Mouse (Mus musculus): Measurements from ENCODE around the gene Cnnm3.

Gene Cnnm3

DNA sequence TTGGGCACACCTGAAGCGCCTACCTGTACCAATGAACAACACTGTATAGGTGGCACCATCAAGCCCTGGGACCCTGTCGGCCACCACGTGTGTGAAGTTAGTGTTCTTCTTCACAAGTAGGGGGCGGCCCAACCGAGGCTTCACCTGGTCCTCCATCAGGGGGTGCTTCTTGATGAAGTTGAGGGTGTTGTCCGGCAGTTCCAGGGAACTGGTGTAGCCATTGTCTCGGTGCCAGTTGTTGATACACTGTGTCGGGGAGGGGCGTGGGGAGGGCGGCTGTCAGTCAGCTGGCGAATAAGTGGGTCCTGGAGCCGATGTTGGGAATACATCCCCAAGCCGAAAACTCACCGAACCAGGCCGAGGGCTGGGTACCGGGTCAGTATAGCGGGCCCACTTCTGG is 40.2 kb downstream of the Cnnm3 start:
- DNase-seq (ENCODE audit: low read depth, low spot score), result no peak
- H3K27me3 ChIP-seq (ENCODE audit: control insufficient read depth, insufficient read depth, low read length, poor library complexity, severe bottlenecking), result no peaks in the 10 kb centered on the region
- H3K36me3 ChIP-seq (ENCODE audit: control insufficient read depth, insufficient read depth, low read length, poor library complexity, severe bottlenecking), result no peaks in the 10 kb centered on the region

DNA sequence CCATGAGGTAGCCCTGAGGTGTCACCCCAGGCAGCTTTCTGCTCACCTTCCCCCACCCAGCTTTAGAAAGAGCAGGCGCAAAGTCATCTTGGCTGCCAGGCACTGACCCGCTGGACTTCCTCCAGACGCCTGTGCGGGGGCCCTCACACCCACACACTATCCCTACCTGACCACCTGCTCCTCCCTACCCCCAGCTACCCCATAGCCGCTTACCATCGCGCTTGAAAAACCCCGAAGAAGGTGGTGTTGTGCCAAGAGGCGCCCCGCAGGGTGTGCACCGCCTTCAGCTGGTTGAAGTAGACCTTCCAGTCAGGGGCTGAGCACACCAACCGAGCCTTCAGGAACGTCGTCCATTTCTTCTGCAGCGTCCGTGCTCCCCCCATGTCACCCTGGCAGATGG is 40.8 kb downstream of the Cnnm3 start:
- no peaks in the 10 kb centered on the region for H3K36me3 ChIP-seq (ENCODE audit: control insufficient read depth, insufficient read depth, low read length, poor library complexity, severe bottlenecking)
- no peak for DNase-seq (ENCODE audit: low read depth, low spot score)
- peaks cover 2% of the 10 kb centered on the region; the same call in 1 of the 2 replicates for H3K27me3 ChIP-seq (ENCODE audit: control insufficient read depth, insufficient read depth, low read length, poor library complexity, severe bottlenecking)

DNA sequence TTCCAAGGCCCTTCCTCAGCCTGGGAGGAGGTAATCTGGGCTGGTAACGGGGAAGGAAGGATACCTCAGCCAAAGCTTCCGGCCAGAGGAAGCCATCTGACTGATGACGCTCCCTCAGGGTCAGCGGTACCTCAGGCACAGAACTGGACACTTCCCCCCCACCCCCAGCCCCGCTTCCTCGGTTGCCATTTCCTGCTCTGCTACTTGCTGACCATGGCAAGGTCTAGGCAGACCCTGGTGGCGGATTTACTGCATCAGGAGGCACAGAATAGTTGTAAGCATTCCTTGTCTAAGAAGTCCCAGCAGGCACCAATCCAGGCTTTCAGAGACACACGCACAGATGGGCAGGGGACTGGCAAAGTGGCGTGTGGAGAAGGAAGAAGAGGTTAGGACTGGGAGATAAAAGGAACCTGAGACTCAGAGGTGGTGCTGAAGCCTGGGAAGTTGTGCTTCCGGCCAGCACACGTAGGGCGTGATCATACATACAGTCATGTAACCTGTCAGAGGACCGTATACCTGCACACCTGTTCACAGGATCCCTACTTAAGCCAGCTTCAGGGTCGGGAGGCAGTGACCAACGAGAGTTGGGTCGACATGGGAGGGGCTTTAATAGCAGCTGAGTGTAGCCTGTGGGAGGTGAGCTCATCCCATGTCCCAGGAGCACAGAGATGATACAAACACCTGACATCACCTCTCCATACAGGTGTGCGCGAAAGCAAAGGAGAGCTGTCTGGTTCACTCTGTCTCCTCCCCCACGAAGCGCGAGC is 43.1 kb downstream of the Cnnm3 start:
- Histone ChIP-seq H3K36me3 (ENCODE audit: control insufficient read depth, insufficient read depth, low read length, poor library complexity, severe bottlenecking) (no peaks in the 10 kb centered on the region), H3K27me3 (ENCODE audit: control insufficient read depth, insufficient read depth, low read length, poor library complexity, severe bottlenecking) (peaks cover 2% of the 10 kb centered on the region; the same call in 1 of the 2 replicates)
- no peak for DNase-seq (ENCODE audit: low read depth, low spot score)

DNA sequence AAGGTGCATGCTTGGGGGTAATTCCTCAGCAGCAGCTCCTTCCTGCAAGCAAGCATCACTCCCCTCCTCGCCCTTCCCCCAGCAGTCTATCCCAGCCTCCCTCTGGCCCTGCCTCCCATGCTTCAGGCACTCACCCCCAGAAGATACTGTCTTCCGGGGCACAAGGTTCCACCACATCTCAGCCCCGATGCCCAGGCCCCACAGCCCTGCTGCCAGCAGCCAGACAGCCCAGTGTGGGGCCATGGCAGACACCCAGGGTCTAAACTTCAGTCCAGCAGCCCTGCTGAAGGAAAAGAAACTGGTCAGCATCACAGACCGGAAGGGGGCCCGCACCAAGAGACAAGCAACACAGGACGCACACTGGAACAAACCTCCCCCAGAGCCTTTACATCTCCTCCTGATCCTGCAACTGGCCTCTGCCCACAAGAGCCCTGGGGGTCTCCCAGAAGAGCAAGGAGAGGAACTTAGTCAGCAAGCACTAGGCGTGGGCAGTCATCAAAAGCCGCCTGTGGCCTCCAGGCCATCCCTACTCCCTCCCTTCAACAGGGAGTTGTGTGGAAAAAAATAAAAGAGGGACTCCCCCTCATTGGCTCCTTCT is 44.2 kb downstream of the Cnnm3 start:
- no peak for DNase-seq (ENCODE audit: low read depth, low spot score)
- no peaks in the 10 kb centered on the region for H3K36me3 ChIP-seq (ENCODE audit: control insufficient read depth, insufficient read depth, low read length, poor library complexity, severe bottlenecking)
- peaks cover 2% of the 10 kb centered on the region; the same call in 1 of the 2 replicates for H3K27me3 ChIP-seq (ENCODE audit: control insufficient read depth, insufficient read depth, low read length, poor library complexity, severe bottlenecking)

DNA sequence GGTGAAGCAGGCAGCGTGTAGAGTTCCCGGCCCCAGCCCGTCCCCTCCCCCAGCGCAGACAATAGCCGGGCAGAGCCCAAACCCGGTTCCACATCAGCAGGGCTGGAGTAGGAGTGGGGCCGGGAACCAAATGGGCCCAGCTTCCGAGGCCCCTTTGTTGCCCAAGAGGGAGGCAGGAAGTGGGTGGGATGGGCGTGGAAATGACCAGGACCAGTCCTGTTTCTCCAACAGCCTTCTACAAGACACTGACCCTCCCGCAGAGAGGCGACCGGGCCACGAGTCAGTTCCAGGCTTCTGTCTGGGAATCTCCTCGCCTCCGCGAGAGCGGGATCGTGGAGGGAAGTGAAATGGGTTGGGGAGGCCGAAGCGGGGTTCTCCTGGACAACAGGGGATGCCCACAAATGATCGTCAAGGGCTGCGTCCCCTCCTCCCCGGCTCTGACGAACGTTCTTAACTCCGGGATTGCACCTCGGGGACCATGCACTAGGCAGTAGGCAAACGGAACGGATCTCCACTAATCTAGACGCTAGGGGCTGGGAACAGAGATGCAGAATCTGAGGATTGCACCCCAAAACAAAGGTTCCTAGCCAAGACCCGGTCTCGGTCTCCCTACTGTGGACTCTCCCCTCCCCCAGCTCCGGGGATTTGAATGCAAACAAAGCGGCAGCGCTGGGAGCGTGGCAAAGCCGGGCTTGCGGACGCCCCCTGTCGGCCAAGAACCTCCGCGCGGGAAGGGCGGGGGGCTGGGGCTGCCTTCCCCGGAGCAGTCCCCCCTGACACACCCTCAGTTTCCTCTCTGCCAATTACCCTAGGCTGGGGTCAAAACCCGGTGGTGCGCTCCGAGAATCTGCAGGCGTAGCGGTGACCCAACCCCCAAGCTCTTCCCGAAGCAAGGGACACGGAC is 45.1 kb downstream of the Cnnm3 start:
- Histone ChIP-seq H3K27me3 (ENCODE audit: control insufficient read depth, insufficient read depth, low read length, poor library complexity, severe bottlenecking) (peaks cover 2% of the 10 kb centered on the region; the same call in 1 of the 2 replicates), H3K36me3 (ENCODE audit: control insufficient read depth, insufficient read depth, low read length, poor library complexity, severe bottlenecking) (no peaks in the 10 kb centered on the region)
- peak; percentile 68 for DNase-seq (ENCODE audit: low read depth, low spot score)

DNA sequence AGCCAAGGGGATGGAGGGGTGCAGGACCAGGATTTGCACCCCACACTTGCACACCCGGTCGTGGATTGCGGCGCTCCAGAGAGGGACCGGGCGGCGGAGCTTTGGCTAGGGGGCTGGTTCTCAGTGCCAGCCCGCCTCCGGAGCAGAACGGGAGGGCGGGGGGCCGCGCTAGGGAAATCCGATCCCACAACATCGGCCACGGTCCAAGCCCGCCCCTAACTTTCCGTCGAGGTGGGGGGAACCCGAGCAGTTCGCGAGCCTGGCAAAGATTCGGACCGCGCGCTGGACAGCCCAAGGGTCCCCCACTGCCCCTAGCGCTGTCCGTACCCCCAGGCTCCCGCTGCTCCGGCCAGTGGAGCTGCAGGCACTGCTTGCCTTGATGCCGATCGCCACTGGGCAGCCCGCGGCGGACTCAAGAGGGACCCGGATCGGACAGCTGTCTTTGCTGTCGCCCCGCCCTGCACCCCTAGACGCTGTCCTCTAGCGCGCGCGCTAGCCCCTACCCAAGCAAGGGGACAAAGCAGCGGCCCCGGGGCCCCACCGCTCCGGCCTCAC is 45.9 kb downstream of the Cnnm3 start:
- Histone ChIP-seq H3K27me3 (ENCODE audit: control insufficient read depth, insufficient read depth, low read length, poor library complexity, severe bottlenecking) (peaks cover 2% of the 10 kb centered on the region; the same call in 1 of the 2 replicates), H3K36me3 (ENCODE audit: control insufficient read depth, insufficient read depth, low read length, poor library complexity, severe bottlenecking) (no peaks in the 10 kb centered on the region)
- no peak for DNase-seq (ENCODE audit: low read depth, low spot score)

DNA sequence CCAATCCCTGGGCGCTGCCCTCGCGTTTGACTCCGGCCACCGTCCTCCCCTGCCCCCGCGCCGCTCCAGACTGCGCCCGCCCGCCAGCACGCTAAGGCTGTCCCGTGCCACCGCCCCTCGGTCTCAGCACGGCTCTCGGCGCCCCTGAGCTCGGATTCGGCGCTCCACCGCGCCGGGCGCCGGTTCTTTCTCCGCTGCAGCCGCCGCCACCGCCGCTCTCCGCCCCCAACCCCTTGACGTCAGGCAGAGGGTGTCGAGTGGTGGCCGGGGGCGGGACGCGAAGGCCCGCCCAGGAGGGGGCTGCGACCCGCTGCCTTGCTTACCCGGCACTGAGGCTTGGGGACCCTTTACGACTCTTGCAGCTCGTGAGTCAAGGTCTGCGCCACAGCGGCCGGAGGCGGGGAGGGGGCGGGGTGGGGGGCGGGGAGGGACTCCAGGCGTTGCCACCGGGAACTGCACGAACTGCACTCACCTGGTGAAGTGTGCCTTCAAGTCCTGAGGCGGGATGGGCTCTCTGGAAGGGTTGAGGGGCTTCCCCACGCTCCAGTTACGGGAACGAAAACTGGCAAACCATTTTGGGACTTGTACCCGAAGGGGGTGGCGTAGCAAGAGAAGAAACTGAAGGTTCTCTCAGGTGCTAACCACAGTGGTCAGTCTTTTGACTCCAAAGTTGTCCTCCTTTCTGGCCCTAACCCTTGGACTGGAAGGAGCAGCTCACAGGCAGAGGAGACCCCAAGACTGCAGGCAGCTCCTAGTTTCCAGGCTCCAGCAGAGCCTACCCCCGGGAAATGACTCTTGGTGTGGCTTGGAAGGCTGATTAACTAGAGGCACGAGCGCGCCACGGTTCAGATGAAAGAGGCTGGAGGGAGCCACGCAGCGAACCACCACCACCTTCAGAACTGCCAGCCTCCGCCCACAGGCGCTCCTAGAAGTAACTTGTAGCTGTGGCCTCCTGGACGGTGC is 46.6 kb downstream of the Cnnm3 start, which contains the start of gene Sema4c:
Gene Sema4c, minus strand, starts transcription at position 319 of the 963 bp plus-strand sequence.
- Histone ChIP-seq H3K27me3 (ENCODE audit: control insufficient read depth, insufficient read depth, low read length, poor library complexity, severe bottlenecking) (peaks cover 2% of the 10 kb centered on the region; the same call in 1 of the 2 replicates), H3K36me3 (ENCODE audit: control insufficient read depth, insufficient read depth, low read length, poor library complexity, severe bottlenecking) (no peaks in the 10 kb centered on the region)
- peak; percentile 46 for DNase-seq (ENCODE audit: low read depth, low spot score)

DNA sequence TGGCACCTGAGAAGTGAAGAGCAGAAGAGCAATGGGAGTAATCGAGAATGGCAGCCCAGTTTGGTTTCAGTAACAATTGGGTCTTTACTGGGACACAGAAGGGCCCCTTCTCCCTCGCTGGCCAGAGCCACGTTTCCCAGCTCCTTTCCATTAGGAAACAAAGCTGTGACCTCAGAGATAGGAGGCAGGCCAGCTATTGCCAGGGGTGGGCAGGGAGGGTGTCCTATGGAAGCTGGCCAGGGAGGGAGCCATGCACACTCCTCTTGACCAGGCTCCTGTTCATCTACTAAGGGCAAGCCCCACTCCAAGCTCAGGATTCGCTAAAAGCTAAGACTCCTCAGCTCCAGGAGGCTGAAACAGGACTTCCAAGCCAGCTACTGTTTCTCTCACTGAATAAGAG is 47.6 kb downstream of the Cnnm3 start:
- Histone ChIP-seq H3K27me3 (ENCODE audit: control insufficient read depth, insufficient read depth, low read length, poor library complexity, severe bottlenecking) (peaks cover 2% of the 10 kb centered on the region; the same call in 1 of the 2 replicates), H3K36me3 (ENCODE audit: control insufficient read depth, insufficient read depth, low read length, poor library complexity, severe bottlenecking) (no peaks in the 10 kb centered on the region)
- DNase-seq (ENCODE audit: low read depth, low spot score), result no peak

DNA sequence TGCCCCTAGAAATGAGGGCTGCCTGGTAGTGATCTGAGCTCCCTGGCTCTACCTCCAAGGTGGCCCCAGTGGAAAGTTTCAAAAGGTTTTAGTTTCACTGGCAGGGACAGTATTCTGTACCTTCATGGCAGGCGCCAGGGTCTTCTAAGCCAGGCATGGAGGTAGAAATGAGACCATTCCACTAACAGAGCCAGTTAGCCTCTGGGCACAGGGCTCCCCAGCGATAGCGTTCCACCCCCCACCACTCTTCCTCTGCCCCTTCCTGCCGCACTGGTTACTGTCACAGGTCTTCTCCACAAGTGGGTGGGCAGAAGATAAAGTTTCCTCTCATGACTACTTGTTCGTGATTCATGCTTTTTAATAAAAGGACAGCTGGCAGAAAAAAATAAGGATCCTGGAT is 48.2 kb downstream of the Cnnm3 start:
- peaks cover 2% of the 10 kb centered on the region; the same call in 1 of the 2 replicates for H3K27me3 ChIP-seq (ENCODE audit: control insufficient read depth, insufficient read depth, low read length, poor library complexity, severe bottlenecking)
- DNase-seq (ENCODE audit: low read depth, low spot score), result no peak
- no peaks in the 10 kb centered on the region for H3K36me3 ChIP-seq (ENCODE audit: control insufficient read depth, insufficient read depth, low read length, poor library complexity, severe bottlenecking)

DNA sequence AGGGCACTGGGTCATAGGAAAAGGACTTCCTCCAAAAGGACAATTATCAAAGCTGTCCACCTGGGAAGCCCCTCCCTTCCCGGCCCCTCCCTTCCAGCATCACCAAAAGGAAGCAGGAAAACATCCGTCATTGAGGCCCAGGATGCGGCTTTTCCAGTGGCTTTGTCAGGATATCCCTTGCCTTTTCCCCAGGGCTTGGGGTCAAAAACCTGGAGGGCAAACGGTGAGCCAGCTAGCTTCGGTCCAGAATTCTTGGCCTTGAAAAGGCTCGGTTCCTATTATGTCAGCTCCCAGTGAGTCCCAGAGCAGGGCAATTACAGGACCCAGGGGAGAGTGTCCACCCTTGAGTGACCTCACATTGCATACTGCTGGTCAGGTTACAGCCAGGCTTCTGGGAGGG is 49.2 kb downstream of the Cnnm3 start:
- peaks cover 2% of the 10 kb centered on the region; the same call in 1 of the 2 replicates for H3K27me3 ChIP-seq (ENCODE audit: control insufficient read depth, insufficient read depth, low read length, poor library complexity, severe bottlenecking)
- H3K36me3 ChIP-seq (ENCODE audit: control insufficient read depth, insufficient read depth, low read length, poor library complexity, severe bottlenecking), result no peaks in the 10 kb centered on the region
- no peak for DNase-seq (ENCODE audit: low read depth, low spot score)

DNA sequence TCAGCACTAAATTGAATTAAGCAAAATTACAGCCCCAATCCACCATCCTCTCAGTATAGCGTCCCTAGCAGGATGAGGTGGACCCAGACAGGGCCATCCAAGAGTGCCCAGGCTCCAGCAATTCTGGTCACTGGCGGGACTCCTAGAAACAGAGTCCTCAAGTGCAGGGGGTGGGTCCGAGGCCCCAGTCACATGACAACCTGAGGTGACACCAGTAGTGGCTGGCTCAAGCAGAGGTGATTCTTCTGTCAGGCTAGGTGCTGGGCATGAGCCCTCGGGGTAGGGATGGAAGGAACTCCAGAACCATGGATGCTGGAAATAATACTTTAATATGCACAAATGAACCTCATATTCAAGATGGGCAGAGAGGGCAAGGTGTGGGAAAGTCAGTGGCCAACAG is 50.7 kb downstream of the Cnnm3 start:
- Histone ChIP-seq H3K36me3 (ENCODE audit: control insufficient read depth, insufficient read depth, low read length, poor library complexity, severe bottlenecking) (no peaks in the 10 kb centered on the region), H3K27me3 (ENCODE audit: control insufficient read depth, insufficient read depth, low read length, poor library complexity, severe bottlenecking) (peaks cover under 1% of the 10 kb centered on the region; the same call in 1 of the 2 replicates)
- no peak for DNase-seq (ENCODE audit: low read depth, low spot score)

DNA sequence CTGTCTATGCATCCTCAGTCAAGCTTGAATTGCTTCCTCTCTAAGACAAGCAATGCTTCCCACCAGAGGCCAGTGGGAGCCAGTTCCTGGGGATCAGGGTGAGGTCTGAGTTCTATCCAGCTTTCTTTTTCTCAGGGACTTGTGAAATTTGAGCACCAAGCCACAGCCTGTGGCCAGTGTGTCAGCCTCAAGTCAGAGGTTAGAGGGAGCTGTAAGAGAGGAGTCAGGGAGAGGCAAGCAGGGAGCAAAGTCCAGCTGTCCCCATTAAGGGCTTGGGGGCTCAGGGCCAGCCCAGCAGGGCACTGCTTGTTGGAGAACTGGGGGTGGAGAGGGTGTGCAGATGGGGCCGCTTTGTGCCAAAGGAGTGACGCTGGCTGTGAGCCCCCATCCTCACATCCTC is 51.5 kb downstream of the Cnnm3 start:
- Histone ChIP-seq H3K36me3 (ENCODE audit: control insufficient read depth, insufficient read depth, low read length, poor library complexity, severe bottlenecking) (no peaks in the 10 kb centered on the region), H3K27me3 (ENCODE audit: control insufficient read depth, insufficient read depth, low read length, poor library complexity, severe bottlenecking) (no peaks in the 10 kb centered on the region)
- no peak for DNase-seq (ENCODE audit: low read depth, low spot score)

DNA sequence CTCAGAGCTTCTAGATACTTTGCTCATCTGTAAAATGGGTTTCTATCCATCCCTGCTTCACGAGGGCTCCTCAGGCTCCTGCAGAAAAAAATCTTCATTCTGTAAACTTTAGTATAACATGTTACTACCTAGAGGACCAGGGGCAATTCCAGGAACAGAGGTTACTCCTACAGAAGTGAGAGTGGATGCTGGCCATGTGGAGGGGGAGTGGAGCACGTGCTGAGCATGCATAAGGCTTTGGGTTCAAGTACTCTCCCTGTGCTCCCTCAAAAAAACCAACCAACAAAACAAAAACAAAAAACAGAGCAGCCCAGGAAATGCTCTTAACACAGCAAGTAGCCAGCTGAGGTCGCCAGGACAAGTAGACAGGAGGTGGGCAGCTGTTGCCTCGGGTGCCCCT is 52.0 kb downstream of the Cnnm3 start:
- Histone ChIP-seq H3K27me3 (ENCODE audit: control insufficient read depth, insufficient read depth, low read length, poor library complexity, severe bottlenecking) (no peaks in the 10 kb centered on the region), H3K36me3 (ENCODE audit: control insufficient read depth, insufficient read depth, low read length, poor library complexity, severe bottlenecking) (no peaks in the 10 kb centered on the region)
- DNase-seq (ENCODE audit: low read depth, low spot score), result no peak
